Mouse (Mus musculus) heart, embryonic 10.5 days (tissue): ENCODE results near the gene 4930455H04Rik. TPM values are rescaled to one million over a fixed set of nuclear protein-coding genes. Genes with fewer than 3 reads are reported as not detected.

Source experiments
- DNase-seq: peaks from one replicate; pipeline ENCODE4 v3.0.0-alpha.2; 2017; ENCODE audit warnings: low spot score
- H3K27ac ChIP-seq: fragments of 300-500 bp; sonication (generic); 2 replicates; pipeline ENCODE4 v1.5.1; 2016; ENCODE audit warnings: mild to moderate bottlenecking
- H3K27me3 ChIP-seq: fragments of 300-500 bp; sonication (generic); 2 replicates; pipeline ENCODE4 v1.6.1; 2016; ENCODE audit warnings: mild to moderate bottlenecking; ENCODE audit not compliant: poor library complexity, insufficient read depth, severe bottlenecking
- H3K36me3 ChIP-seq: fragments of 300-500 bp; sonication (generic); 2 replicates; pipeline ENCODE4 v1.6.1; 2016; ENCODE audit warnings: mild to moderate bottlenecking, moderate library complexity
- H3K4me1 ChIP-seq: fragments of 300-500 bp; sonication (generic); 2 replicates; pipeline ENCODE4 v1.6.1; 2016; ENCODE audit warnings: mild to moderate bottlenecking
- H3K4me3 ChIP-seq: fragments of 300-500 bp; sonication (generic); 2 replicates; pipeline ENCODE4 v1.5.1; 2016; ENCODE audit warnings: mild to moderate bottlenecking, moderate library complexity
- H3K9me3 ChIP-seq: fragments of 300-500 bp; sonication (generic); 2 replicates; pipeline ENCODE4 v1.6.1; 2016; ENCODE audit warnings: mild to moderate bottlenecking, moderate library complexity
- WGBS: fragments of 180-500 bp; shearing (Covaris S2); methylation state at CpG from one replicate; pipeline ENCODE4 v1.1.7; 2016; 5-methylcytosine and 5-hydroxymethylcytosine counted together
- polyA plus RNA-seq: library from polyadenylated mRNA; unstranded; fragments of >200 nt; fragmentation: Nextera tagmentation; extraction: Ambion mirVana; gene quantifications from 2 replicates; pipeline ENCODE4 v1.2.1, GENCODE M21; 2016

The 4930455H04Rik gene
- polyA plus RNA-seq = not detected in 2 replicates

GRCm38 (mm10) chr3:116967967-116968366 lies at the start of gene 4930455H04Rik:
Gene 4930455H04Rik, plus strand, starts transcription at chr3:116968267.
- WGBS = 56% methylated on average over 4 of the region's 4 CpGs

GRCm38 (mm10) chr3:116921535-116921934 lies 46.5 kb upstream of the 4930455H04Rik start:
- Histone ChIP-seq H3K27me3 (no peaks in the 10 kb centered on the region), H3K4me1 (no peaks in the 10 kb centered on the region), H3K4me3 (no peak overlapping the region), H3K9me3 (no peaks in the 10 kb centered on the region), H3K36me3 (no peaks in the 10 kb centered on the region), H3K27ac (no peak overlapping the region)
- DNase-seq = no peak
- WGBS = 78% methylated on average over 3 of the region's 3 CpGs

More at GRCm38 (mm10) chr3:116967967-116968366, at the start of gene 4930455H04Rik:
- Histone ChIP-seq H3K27ac (peak within 1 kb of the TSS; percentile 74), H3K9me3 (no peaks in the 10 kb centered on the region), H3K27me3 (no peaks in the 10 kb centered on the region), H3K4me1 (peaks cover 5% of the 10 kb centered on the region), H3K36me3 (no peaks in the 10 kb centered on the region), H3K4me3 (peak within 1 kb of the TSS; percentile 61)
- no peak for DNase-seq

DNA sequence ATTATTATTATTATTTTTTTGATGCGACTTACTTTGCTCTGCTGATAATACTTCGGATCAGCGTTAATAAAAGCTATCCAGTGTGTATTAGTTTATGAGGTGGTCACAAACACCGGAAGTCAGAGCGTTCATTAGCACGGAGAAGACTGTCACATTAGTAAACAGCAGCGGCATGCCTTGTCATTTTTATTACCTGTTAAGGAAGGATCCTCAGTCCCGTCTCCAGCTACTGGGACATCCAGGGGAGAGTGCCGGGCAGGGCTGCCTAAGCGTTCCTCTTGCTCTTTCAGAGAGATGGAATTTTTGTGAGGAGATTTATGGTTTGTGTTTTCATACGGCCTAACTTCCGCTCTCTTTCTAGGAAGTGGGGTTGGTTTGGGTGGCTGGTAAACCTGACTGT lies 45.0 kb upstream of the 4930455H04Rik start:
- WGBS = 86% methylated on average over 12 of the region's 12 CpGs
- no peak for DNase-seq
- Histone ChIP-seq H3K4me3 (no peak overlapping the region), H3K4me1 (no peaks in the 10 kb centered on the region), H3K36me3 (no peaks in the 10 kb centered on the region), H3K27me3 (no peaks in the 10 kb centered on the region), H3K27ac (no peak overlapping the region), H3K9me3 (no peaks in the 10 kb centered on the region)

DNA sequence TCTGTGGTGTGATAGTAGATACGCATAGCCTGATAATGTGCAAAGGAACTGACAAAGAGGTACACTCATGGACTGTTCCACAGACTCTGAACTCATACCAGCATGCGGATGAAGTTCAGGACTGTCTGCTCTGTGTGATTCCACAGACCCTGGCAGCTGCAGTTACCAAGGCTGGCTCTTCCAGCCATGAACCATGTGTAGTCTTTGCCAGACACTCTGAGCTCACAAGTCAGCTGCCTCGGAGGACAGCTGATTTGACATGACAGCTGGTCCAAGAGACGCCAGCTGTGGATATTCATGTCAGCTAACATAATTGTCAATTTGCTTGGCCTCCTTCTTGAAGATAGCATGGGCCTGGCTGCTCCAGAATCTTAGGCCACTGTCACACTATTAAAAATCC lies 39.1 kb upstream of the 4930455H04Rik start:
- WGBS = 78% methylated on average over 4 of the region's 4 CpGs
- Histone ChIP-seq H3K27me3 (no peaks in the 10 kb centered on the region), H3K27ac (no peak overlapping the region), H3K4me1 (no peaks in the 10 kb centered on the region), H3K4me3 (no peak overlapping the region), H3K36me3 (no peaks in the 10 kb centered on the region), H3K9me3 (no peaks in the 10 kb centered on the region)
- DNase-seq = no peak

GRCm38 (mm10) chr3:116933158-116933557 lies 34.9 kb upstream of the 4930455H04Rik start:
- Histone ChIP-seq H3K9me3 (no peaks in the 10 kb centered on the region), H3K4me1 (no peaks in the 10 kb centered on the region), H3K27me3 (no peaks in the 10 kb centered on the region), H3K27ac (no peak overlapping the region), H3K36me3 (no peaks in the 10 kb centered on the region), H3K4me3 (no peak overlapping the region)
- DNase-seq = no peak
- WGBS = 80% methylated on average over 1 of the region's 1 CpGs

DNA sequence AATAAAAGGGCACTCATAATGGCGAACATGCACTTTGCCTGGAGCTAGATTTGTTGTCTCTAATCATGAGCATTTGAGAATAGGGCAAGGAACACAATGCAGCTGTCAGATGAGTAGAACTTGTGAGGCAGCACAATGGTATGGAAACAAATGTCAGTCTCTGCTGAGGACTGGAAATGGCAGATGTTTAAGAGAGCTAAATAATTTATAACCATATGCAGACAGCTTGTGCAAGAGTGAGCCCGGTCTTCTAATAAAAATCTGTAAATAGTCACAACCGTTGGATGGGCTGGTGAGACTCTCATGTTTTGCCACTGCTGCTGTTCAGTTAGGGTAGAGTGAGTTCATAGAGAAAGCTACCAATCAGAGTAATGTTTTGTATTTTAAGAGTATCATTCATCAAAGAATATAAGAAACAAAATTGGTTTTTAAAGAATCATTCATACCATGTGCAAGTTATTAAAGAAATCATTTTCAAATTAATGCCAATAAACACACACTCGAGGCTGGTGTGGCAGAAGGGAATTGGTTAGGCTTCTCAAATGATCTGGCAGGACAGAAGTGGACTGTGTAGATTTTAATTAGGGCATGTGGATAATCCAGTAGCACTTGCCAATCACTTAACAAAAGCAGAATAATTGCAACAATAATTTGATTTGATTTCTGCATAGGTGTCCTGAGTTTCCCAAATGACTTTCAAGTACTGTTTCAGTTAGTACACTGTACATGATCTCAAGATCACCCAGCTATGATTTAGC lies 31.0 kb upstream of the 4930455H04Rik start:
- WGBS = 77% methylated on average over 4 of the region's 4 CpGs
- H3K36me3 ChIP-seq = no peaks in the 10 kb centered on the region
- H3K27ac ChIP-seq = no peak overlapping the region
- no peak overlapping the region for H3K4me3 ChIP-seq
- no peaks in the 10 kb centered on the region for H3K4me1 ChIP-seq
- no peaks in the 10 kb centered on the region for H3K27me3 ChIP-seq
- DNase-seq = no peak
- no peaks in the 10 kb centered on the region for H3K9me3 ChIP-seq

DNA sequence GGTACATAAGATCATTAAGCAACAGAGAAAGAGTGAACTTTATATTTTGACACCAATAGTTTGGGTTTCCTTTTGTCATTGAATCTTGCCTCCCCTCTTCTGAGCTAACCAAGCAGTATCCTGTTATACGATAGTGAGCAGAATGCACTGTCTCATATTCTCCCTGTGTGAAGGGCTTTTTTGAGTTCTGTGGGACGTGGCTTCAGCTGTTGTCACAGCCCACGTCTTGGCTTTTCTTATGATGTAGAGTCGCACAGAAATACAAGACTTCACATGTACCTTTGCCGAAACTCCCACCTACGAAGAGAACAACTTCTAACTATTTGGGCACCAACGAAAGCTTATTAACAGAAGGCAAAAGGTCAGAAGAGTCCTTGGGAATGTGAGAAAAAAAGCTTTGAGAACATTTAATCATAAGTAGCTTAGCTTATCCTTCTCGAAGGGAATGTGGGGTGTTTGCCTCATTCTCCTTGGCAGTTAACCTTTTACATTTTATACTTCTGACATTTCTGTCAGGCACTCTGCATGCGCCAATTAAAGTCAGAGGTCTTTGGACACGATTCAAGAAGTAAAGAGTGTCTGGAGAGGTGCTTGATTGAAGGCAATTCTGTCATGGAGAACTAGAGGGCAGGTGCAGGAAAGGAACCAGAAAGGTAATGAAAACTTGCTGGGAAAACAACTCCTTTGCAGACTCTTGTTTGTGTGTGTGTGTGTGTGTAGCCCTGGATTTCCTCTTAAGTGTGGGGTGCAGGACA lies 27.1 kb upstream of the 4930455H04Rik start:
- Histone ChIP-seq H3K4me3 (no peak overlapping the region), H3K27me3 (no peaks in the 10 kb centered on the region), H3K27ac (no peak overlapping the region), H3K4me1 (peaks cover 6% of the 10 kb centered on the region; the same call in 1 of the 2 replicates), H3K36me3 (no peaks in the 10 kb centered on the region), H3K9me3 (no peaks in the 10 kb centered on the region)
- DNase-seq = no peak
- WGBS = 78% methylated on average over 10 of the region's 10 CpGs

DNA sequence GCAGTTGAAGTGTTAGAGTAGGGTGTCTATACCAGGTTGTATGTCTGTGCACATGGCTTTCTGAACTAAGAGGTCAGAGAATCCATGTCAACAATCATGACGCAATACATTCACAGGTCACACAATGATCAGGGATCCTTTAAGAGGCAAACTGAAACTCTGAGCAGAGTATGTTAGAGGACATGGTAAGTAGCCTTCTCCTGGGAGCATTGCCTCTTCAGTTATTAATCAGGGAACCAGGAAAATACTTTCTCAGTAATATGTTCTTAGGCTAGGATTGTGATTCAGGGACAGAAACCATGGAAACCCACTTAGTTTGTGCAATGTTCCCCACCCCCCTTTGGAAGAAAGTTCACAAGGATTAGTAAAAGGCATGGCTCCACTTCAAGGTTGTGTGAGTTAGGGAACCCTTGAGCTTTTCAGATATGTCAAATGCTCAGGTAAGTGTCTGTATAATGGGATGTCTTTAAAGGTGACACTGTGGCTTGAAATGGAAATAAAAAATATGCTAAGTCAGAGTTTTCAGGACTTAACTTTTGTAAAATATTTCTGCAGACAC lies 26.4 kb upstream of the 4930455H04Rik start:
- no peak for DNase-seq
- H3K36me3 ChIP-seq = no peaks in the 10 kb centered on the region
- H3K9me3 ChIP-seq = no peaks in the 10 kb centered on the region
- 94% methylated on average over 1 of the region's 1 CpGs for WGBS
- H3K4me3 ChIP-seq = no peak overlapping the region
- no peaks in the 10 kb centered on the region for H3K27me3 ChIP-seq
- H3K27ac ChIP-seq = no peak overlapping the region
- peaks cover 6% of the 10 kb centered on the region; the same call in 1 of the 2 replicates for H3K4me1 ChIP-seq

DNA sequence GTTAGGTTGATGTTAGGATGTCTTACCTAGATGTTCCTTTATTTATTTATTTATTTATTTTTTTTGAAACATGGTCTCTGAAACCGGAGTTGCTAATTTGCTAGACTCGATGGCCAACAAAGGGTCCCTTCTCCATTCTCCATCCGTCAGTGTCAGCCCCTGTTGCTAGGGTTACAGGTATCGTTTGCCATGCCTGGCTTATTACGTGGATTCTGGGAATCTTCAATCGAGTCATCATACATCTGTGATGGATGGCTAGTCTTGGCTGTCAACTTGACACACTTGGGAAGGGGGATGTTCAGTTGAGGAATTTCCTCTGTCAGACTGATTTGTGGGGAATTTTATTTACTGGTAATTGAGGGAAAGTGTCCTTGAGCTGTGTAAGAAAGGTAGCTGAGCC lies 25.3 kb upstream of the 4930455H04Rik start:
- no peaks in the 10 kb centered on the region for H3K36me3 ChIP-seq
- no peaks in the 10 kb centered on the region for H3K9me3 ChIP-seq
- no peak overlapping the region for H3K27ac ChIP-seq
- 78% methylated on average over 6 of the region's 6 CpGs for WGBS
- DNase-seq = no peak
- no peak overlapping the region for H3K4me3 ChIP-seq
- no peaks in the 10 kb centered on the region for H3K27me3 ChIP-seq
- peaks cover 6% of the 10 kb centered on the region; the same call in 1 of the 2 replicates for H3K4me1 ChIP-seq

GRCm38 (mm10) chr3:116943422-116943821 lies 24.6 kb upstream of the 4930455H04Rik start:
- no peak overlapping the region for H3K4me3 ChIP-seq
- H3K36me3 ChIP-seq = no peaks in the 10 kb centered on the region
- no peaks in the 10 kb centered on the region for H3K9me3 ChIP-seq
- 51% methylated on average over 4 of the region's 4 CpGs for WGBS
- peaks cover 6% of the 10 kb centered on the region; the same call in 1 of the 2 replicates for H3K4me1 ChIP-seq
- peak overlapping the region; percentile 26; the same call in 1 of the 2 replicates for H3K27ac ChIP-seq
- no peaks in the 10 kb centered on the region for H3K27me3 ChIP-seq
- DNase-seq = peak; percentile 77

GRCm38 (mm10) chr3:116946476-116946875 lies 21.6 kb upstream of the 4930455H04Rik start:
- WGBS = 76% methylated on average over 4 of the region's 4 CpGs
- Histone ChIP-seq H3K27ac (no peak overlapping the region), H3K4me1 (peaks cover 6% of the 10 kb centered on the region; the same call in 1 of the 2 replicates), H3K27me3 (no peaks in the 10 kb centered on the region), H3K36me3 (no peaks in the 10 kb centered on the region), H3K9me3 (no peaks in the 10 kb centered on the region), H3K4me3 (no peak overlapping the region)
- DNase-seq = no peak

DNA sequence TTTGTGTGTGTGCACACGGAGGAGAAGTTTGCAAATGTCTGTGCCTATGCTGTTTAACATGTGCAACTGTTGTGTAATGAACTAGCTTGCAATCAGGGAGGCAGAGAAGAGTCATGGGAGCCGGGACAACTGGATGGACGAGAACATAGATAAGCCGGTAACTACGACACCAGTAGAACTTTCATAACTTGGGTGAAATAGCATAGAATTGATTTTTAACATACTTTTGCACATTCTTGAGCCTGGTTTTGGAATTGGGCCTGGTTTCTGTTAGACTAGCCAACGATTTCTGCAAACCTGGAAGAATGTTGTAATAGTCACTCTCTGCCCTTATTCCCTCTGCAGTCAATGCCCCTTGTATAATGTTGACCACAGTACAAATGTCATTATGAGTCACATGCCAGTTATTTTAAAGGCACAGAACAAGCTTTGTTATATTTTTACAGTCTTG lies 17.4 kb upstream of the 4930455H04Rik start:
- H3K36me3 ChIP-seq = no peaks in the 10 kb centered on the region
- H3K4me1 ChIP-seq = no peaks in the 10 kb centered on the region
- no peak overlapping the region for H3K4me3 ChIP-seq
- H3K27me3 ChIP-seq = no peaks in the 10 kb centered on the region
- no peaks in the 10 kb centered on the region for H3K9me3 ChIP-seq
- no peak for DNase-seq
- no peak overlapping the region for H3K27ac ChIP-seq
- WGBS = 78% methylated on average over 6 of the region's 6 CpGs

DNA sequence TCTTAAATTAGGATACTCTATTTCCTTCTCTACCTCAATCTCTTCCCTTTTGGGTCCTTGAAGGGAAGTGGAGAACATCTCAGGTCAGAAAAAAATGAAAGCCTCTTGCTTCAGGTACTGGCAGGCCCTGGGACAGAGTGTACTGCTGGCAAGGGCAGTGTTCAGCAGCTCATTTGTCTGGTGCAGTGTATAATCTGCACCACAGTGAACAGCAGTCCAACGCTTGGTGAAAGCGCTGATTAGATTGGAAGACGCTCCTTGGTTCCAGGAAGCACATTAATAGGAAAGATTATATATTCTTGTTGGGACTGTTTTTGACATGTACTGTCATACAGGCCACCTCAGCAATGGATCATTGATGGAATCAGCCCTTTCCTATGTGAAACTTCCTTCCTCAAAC lies 16.6 kb upstream of the 4930455H04Rik start:
- DNase-seq = no peak
- no peaks in the 10 kb centered on the region for H3K4me1 ChIP-seq
- H3K4me3 ChIP-seq = no peak overlapping the region
- no peak overlapping the region for H3K27ac ChIP-seq
- no peaks in the 10 kb centered on the region for H3K9me3 ChIP-seq
- WGBS = 73% methylated on average over 3 of the region's 3 CpGs
- no peaks in the 10 kb centered on the region for H3K27me3 ChIP-seq
- no peaks in the 10 kb centered on the region for H3K36me3 ChIP-seq
